Mouse (Mus musculus) lung, embryonic 15.5 days (tissue): ENCODE results near the gene Hsd17b3. TPM values are rescaled to one million over a fixed set of nuclear protein-coding genes. Genes with fewer than 3 reads are reported as not detected.
A peak's percentile ranks its signal among the peaks of the same experiment; 100 is the strongest.

Source experiments
- ATAC-seq: fragments of 200-750 bp; cut with Nextera tagmentation; 2 replicates; pipeline ENCODE4 v1.8.0; 2017; ENCODE audit warnings: moderate number of reproducible peaks, borderline replicate concordance; ENCODE audit not compliant: low FRiP score, low TSS enrichment; ENCODE audit errors: extremely low read depth
- H3K27ac ChIP-seq: fragments of 300-500 bp; sonication (generic); 2 replicates; pipeline ENCODE4 v1.5.1; 2015; ENCODE audit warnings: moderate library complexity, mild to moderate bottlenecking, inconsistent platforms
- H3K27me3 ChIP-seq: fragments of 300-500 bp; sonication (generic); 2 replicates; pipeline ENCODE4 v1.6.1; 2015; ENCODE audit warnings: inconsistent platforms
- H3K36me3 ChIP-seq: fragments of 300-500 bp; sonication (generic); 2 replicates; pipeline ENCODE4 v1.6.1; 2015; ENCODE audit warnings: inconsistent platforms
- H3K4me1 ChIP-seq: fragments of 300-500 bp; sonication (generic); 2 replicates; pipeline ENCODE4 v1.6.1; 2015; ENCODE audit warnings: inconsistent platforms
- H3K4me2 ChIP-seq: fragments of 300-500 bp; sonication (generic); 2 replicates; pipeline ENCODE4 v1.6.1; 2015; ENCODE audit warnings: inconsistent platforms, mild to moderate bottlenecking, moderate library complexity
- H3K4me3 ChIP-seq: fragments of 300-500 bp; sonication (generic); 2 replicates; pipeline ENCODE4 v1.5.1; 2015; ENCODE audit warnings: mild to moderate bottlenecking, inconsistent platforms
- H3K9ac ChIP-seq: fragments of 300-500 bp; sonication (generic); 2 replicates; pipeline ENCODE4 v1.6.1; 2015; ENCODE audit warnings: inconsistent platforms
- H3K9me3 ChIP-seq: fragments of 300-500 bp; sonication (generic); 2 replicates; pipeline ENCODE4 v1.6.1; 2016; ENCODE audit warnings: inconsistent platforms
- WGBS: fragments of 180-500 bp; shearing (Covaris S2); methylation state at CpG from one replicate; pipeline ENCODE4 v1.1.7; 2015; 5-methylcytosine and 5-hydroxymethylcytosine counted together
- polyA plus RNA-seq: library from polyadenylated mRNA; unstranded; fragments of >200 nt; fragmentation: Nextera tagmentation; extraction: Ambion mirVana; gene quantifications from 2 replicates; pipeline ENCODE4 v1.2.1, GENCODE M21; 2015

Gene Hsd17b3
- polyA plus RNA-seq, 1 experiment from 2014 or later = not detected

DNA sequence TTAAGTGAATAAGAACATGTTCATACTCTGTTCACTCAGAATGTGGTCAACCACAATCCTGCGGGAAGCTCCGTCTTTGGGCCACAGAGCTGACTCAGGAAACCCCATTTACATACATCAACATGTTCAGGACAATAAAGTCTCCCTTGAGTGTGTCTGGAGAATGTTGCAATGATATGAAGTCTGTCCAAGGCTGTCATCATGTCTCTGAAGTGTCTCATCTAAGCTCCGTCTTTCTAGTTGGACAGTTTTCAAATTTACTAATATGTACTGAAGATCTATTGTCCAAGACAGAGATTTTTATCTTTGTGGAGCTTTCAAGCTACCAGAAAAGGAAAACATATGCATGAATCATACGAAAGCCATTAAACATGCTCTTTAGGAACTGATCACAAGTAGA is 77.9 kb downstream of the Hsd17b3 start:
- Histone ChIP-seq H3K27me3 (no peaks in the 10 kb centered on the region), H3K36me3 (no peaks in the 10 kb centered on the region), H3K9me3 (no peaks in the 10 kb centered on the region), H3K4me2 (no peak overlapping the region), H3K27ac (no peak overlapping the region), H3K4me3 (no peak overlapping the region), H3K4me1 (no peaks in the 10 kb centered on the region), H3K9ac (no peak overlapping the region)
- peak; percentile 32; the same call in 1 of the 2 replicates for ATAC-seq
- WGBS = 51% methylated on average over 4 of the region's 4 CpGs

Other genes with a start within 250 kb of the Hsd17b3 start
- gene Slc35d2, start 40.1 kb upstream of the Hsd17b3 start, polyA plus RNA-seq = 4.7 and 4.8 TPM in 2 replicates
- 27.4 and 28.1 TPM in 2 replicates for gene Zfp367, start 64.0 kb upstream of the Hsd17b3 start, polyA plus RNA-seq
- 22.2 and 24.7 TPM in 2 replicates for gene Habp4, start 72.6 kb upstream of the Hsd17b3 start, polyA plus RNA-seq
- 12.4 and 13.5 TPM in 2 replicates for gene Cdc14b, start 186.1 kb upstream of the Hsd17b3 start, polyA plus RNA-seq
- 56.5 and 60.2 TPM in 2 replicates for gene Aaed1, start 223.5 kb upstream of the Hsd17b3 start, polyA plus RNA-seq